Mouse (Mus musculus) mature B cell (primary cell): Measurements from ENCODE around the gene Atp4a.

Experiments
- in situ Hi-C: fragments of 300-500 bp; cut with MboI; formaldehyde crosslinking; loops from 2 replicates; pipeline ENCODE4 v1.14.3; 2019

Atp4a gene

DNA sequence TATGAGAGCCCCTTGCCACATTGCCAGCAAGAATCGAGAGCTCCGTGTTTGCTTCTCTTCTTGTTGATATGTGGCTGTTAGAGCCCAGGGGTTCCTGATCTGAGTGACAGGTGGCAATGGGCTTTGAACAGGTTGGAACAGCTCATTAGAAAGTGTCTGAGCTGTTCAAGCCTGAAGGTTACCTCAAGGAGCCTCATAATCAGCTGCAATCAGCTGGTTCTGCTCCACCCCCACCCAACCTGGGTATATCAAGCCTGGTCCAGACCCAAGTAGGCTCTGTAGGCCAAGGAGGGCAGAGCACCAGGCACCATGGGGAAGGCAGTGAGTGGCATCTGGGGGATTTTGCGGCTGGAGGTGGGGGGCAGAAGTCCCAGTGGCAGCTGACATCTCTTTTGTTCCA is at the start of gene Atp4a:
TSS of gene Atp4a (plus strand) at position 268 of the 400 bp plus-strand sequence.
- in situ Hi-C loops = no loop called here

- in situ Hi-C loops = no loop called here
Measured at GRCm38 (mm10) chr7:30664529-30665200, 47.3 kb upstream of the Atp4a start, which contains the start of gene Haus5. TSS of gene Haus5 (minus strand) at chr7:30664994.

GRCm38 (mm10) chr7:30665321-30665720 is 46.7 kb upstream of the Atp4a start:
- in situ Hi-C loops = no loop called here

DNA sequence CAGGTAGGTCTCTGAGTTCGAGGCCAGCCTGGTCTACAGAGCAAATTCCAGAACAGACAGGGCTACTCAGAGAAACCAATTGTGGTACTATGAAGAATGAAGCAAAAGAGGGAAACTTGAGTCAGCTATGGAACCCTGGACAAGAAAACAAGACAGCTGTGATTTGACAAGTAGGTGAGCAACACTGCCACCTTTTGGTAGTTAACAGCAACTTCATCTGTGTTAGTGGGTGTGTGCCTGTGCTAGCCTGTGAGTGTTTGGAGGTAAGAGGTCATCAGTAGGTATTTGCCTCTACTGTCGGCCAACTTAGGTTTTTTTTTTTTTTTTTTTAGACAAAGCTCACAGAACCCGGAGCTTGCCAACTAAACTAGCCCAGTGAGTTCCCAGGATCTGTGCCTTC is 42.8 kb upstream of the Atp4a start:
- in situ Hi-C loops = no loop called here

DNA sequence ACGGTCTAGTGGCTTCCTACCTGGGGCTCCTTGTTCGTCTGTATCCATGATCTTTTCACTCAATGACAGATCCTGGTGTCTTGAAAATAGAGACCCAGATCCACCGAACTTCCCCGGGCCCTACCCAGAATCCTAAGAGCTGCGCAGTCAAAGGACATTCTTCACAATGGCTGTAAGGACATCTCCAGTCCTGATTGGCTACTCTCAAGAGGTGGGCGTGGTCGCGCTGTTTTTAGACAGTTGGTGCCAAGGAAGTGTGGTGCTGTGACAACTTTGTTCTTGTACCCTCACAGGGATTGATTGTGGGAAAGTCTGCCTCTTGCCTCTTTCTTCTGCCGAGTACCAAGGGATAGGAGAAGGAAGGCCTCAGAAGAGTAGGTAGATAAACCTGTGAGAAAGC is 40.5 kb upstream of the Atp4a start, which contains the start of gene Pmis2:
TSS of gene Pmis2 (minus strand) at position 126 of the 400 bp plus-strand sequence.
- in situ Hi-C loops = no loop called here

DNA sequence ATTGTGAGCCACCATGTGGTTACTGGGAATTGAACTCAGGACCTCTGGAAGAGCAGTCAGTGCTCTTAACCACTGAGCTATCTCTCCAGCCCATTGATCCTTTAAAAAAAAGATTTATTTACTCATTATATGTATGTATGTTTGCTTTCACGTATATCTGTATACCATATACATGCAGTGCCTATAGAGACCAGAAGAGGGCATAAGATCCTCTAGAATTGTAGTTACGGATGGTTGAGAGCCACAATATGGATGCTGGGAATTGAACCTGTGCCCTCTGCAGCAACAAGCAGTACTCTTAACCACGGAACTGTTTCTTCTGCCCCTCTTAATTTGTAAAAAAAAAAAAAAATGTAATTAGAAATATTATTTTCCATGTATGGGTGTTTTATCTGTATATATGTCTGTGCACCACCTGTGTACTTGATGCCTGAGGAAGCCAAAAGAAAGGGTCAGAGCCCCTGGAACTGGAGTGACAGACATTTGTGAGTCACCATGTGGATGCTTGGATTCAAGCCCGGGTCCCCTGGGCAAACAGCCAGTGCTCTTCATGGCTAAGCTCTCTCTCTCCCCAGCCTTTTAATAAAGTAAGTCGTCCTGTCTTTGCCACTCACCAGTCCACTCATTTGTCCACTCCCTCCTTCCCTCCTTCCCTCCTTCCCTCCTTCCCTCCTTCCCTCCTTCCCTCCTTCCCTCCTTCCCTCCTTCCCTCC is 33.6 kb upstream of the Atp4a start:
- in situ Hi-C loops = no loop called here

DNA sequence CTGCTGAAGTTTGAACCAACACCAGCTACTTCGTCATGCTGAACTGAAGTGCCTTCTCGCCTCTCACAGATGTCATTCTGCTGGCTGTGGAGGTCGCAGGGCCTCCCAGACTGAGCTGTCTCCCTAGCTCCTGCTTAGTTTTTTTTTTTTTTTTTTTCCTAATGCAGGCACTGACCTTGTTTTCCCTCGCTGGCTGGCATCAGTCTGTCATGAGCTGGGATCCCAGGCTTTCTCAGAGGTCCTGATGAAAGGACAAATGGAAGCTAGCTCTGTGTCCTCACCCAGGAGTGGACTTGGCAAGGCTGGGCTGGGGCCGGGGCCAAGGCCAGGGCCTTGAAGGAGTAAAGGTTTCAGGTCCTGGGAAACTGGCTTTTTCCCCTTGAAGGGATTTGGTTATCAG is 30.1 kb upstream of the Atp4a start:
- in situ Hi-C loops = no loop called here

DNA sequence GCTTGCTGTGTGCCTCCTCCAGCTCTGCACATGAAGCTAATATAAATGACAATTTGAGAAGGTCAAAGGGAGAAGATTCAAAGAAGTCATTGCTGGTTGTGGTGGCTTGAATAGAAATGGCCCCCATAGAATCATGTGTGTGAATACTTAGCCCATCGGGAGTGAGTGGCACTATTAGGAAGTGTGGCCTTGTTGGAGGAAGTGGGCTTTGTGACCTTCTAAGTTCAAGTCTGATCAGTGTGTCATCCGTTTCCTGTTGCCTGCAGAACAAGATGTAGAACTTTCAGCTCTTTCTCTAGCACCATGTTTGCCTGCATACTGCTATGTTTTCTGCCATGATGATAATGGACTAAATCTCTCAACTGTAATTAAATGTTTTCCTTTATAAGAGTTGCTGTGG is 28.6 kb upstream of the Atp4a start:
- in situ Hi-C loops = no loop called here

DNA sequence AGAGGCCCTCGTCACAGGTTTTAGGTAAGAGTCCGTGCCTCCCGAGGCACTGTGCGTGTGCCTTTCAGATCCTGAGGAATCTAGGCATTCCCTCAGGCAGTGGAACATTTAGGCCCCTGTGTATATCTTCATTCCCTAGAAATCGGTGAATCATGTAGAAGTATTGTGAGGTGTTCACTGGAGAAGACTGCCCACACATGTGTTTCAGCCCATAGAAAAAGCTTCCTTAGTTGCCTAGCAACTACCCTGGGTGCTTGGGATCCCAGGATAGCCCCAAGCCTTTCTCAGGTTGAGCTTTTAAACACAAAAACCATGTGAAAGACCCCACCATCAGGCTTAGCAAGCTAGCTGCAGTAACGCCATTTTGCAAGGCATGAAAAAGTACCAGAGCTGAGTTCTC is 23.7 kb upstream of the Atp4a start:
- in situ Hi-C loops = no loop called here

- in situ Hi-C loops = no loop called here
Measured at GRCm38 (mm10) chr7:30698101-30698500, 13.9 kb upstream of the Atp4a start.

- in situ Hi-C loops = no loop called here
Measured at GRCm38 (mm10) chr7:30698589-30698988, 13.4 kb upstream of the Atp4a start, which contains the start of gene 2200002J24Rik. TSS of gene 2200002J24Rik (plus strand) at chr7:30698926.

DNA sequence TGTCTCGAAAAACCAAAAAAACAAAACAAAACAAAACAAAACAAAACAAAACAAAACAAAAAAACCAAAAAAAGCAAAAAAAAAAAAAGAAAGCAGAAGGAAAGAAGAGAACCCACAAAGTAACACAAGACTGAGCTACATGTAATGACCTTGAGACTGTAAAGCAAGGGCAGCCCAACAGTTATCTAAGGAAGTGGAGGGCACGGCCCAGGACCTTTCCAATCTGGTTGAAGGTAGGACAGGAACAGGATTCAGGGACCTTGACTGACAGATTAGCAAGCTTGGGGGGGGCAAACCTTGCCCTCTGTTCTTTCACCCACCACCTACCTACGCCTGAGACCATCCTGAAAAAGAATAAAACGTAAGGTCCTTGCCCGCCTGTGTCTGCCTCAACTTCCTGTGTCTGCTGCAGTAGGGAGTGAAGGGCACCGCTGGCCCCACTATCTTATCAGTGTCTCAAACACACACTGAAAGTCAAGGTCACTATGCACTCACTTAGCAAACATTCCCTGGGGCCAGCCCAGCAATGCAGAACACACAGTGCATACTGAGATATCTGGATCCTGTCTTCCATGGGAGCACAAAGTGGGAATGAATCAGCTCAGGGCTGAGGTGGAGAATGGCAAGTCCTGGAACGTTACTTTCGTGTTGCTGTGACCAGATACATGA is 5.7 kb upstream of the Atp4a start:
- in situ Hi-C loops = no loop called here

GRCm38 (mm10) chr7:30707441-30707840 is 4.6 kb upstream of the Atp4a start:
- in situ Hi-C loops = no loop called here

DNA sequence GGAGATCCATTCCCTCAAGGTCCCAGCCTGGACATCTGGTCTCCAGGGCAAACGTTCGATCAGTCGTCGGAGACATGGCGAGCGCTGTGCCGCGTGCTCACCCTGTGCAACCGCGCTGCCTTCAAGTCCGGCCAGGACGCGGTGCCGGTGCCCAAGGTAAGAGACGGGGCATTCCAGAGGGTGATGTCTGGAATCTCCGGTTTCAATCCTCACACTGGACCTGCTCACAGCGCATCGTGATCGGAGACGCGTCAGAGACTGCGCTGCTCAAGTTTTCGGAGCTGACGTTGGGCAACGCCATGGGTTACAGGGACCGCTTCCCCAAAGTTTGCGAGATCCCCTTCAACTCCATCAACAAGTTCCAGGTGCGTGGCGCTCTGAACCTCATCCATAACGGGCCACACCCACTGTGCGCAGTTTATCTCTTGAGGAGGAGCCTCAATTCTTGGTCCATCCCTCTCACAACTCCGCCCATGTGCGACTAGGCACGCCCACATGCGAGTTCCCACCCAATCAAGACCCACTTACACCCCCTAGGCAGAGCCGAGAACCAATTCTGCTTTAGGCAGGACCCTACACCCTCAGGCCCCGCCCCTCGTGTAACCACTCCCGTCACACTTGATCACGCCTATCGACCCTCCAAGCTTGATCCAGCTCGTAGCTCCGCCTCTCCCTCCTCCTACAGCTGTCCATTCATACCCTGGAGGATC is 5.2 kb downstream of the Atp4a start:
- in situ Hi-C loops = no loop called here

- in situ Hi-C loops = no loop called here
Measured at GRCm38 (mm10) chr7:30717716-30718046, 5.7 kb downstream of the Atp4a start.

- in situ Hi-C loops = no loop called here
Measured at GRCm38 (mm10) chr7:30719669-30720068, 7.7 kb downstream of the Atp4a start.

- in situ Hi-C loops = no loop called here
Measured at GRCm38 (mm10) chr7:30721286-30721685, 9.3 kb downstream of the Atp4a start.

GRCm38 (mm10) chr7:30723274-30723953 is 11.4 kb downstream of the Atp4a start:
- in situ Hi-C loops = no loop called here

GRCm38 (mm10) chr7:30728214-30728613 is 16.2 kb downstream of the Atp4a start:
- in situ Hi-C loops = no loop called here

DNA sequence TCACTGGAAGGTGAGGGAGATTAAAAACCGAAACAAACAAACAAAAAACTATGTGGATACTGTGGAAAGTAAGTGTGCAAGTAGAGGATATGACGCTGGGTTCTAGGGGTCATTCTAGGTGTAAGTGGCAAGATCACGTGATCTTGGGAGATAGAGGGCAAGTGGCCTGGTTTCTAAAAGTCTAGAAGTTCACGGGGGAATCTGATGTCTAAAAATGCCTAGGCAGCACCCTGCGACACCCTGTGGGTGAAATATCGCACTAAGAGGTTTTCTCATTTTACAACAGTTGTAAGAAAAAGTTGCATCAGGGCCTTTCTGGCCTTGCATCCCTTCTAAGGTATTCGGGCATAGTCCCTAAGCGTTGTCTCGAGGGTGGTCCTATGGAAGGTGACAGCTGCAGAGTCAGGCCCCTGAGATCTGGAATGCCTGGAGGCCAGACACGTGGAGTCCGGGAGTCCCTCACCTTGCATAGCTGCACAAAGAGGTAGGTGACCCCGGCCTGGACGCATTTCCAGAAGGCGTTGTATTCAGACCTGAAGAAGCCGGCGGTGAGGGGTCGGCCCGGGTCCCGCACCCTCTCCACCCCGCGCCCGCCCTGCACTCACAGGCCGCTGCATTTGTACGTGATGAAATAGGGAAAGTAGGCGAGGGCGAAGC is 16.9 kb downstream of the Atp4a start:
- in situ Hi-C loops = no loop called here

- in situ Hi-C loops = no loop called here
Measured at GRCm38 (mm10) chr7:30729396-30730063, 17.5 kb downstream of the Atp4a start, which contains the start of gene Tmem147. TSS of gene Tmem147 (minus strand) at chr7:30729540.
